Mouse (Mus musculus) c-Kit-negative CD71-positive TER-119-positive erythroid progenitor cells, embryonic 14.5 days (primary cell): ENCODE results near the gene St6galnac3.

Experiments used
- DNase-seq: peaks from one replicate; pipeline ENCODE4 v3.0.0-alpha.2; 2013; ENCODE audit warnings: low read depth, low spot score

The St6galnac3 gene

GRCm38 (mm10) chr3:153652850-153653249 lies 72.1 kb downstream of the St6galnac3 start:
- DNase-seq, result no peak

GRCm38 (mm10) chr3:153648713-153649112 lies 76.3 kb downstream of the St6galnac3 start:
- DNase-seq, result no peak

GRCm38 (mm10) chr3:153645803-153646202 lies 79.2 kb downstream of the St6galnac3 start:
- DNase-seq, result no peak

GRCm38 (mm10) chr3:153643822-153644519 lies 81.0 kb downstream of the St6galnac3 start:
- no peak for DNase-seq

GRCm38 (mm10) chr3:153642826-153643225 lies 82.1 kb downstream of the St6galnac3 start:
- no peak for DNase-seq

GRCm38 (mm10) chr3:153641805-153642204 lies 83.2 kb downstream of the St6galnac3 start:
- no peak for DNase-seq

GRCm38 (mm10) chr3:153637336-153637735 lies 87.6 kb downstream of the St6galnac3 start:
- DNase-seq, result no peak

GRCm38 (mm10) chr3:153636804-153637153 lies 88.2 kb downstream of the St6galnac3 start:
- DNase-seq, result no peak

- DNase-seq, result no peak
Measured at GRCm38 (mm10) chr3:153636094-153636803, 88.7 kb downstream of the St6galnac3 start.

- DNase-seq, result no peak
Measured at GRCm38 (mm10) chr3:153631988-153632672, 92.8 kb downstream of the St6galnac3 start.

- no peak for DNase-seq
Measured at GRCm38 (mm10) chr3:153626237-153626636, 98.7 kb downstream of the St6galnac3 start.

- no peak for DNase-seq
Measured at GRCm38 (mm10) chr3:153618976-153619375, 106.0 kb downstream of the St6galnac3 start.

GRCm38 (mm10) chr3:153616849-153617248 lies 108.1 kb downstream of the St6galnac3 start:
- no peak for DNase-seq

GRCm38 (mm10) chr3:153610239-153610638 lies 114.7 kb downstream of the St6galnac3 start:
- DNase-seq, result no peak

- no peak for DNase-seq
Measured at GRCm38 (mm10) chr3:153606331-153606730, 118.6 kb downstream of the St6galnac3 start.

GRCm38 (mm10) chr3:153605767-153606098 lies 119.2 kb downstream of the St6galnac3 start:
- DNase-seq, result no peak

GRCm38 (mm10) chr3:153605089-153605766 lies 119.7 kb downstream of the St6galnac3 start:
- no peak for DNase-seq

- no peak for DNase-seq
Measured at GRCm38 (mm10) chr3:153599179-153599578, 125.8 kb downstream of the St6galnac3 start.

GRCm38 (mm10) chr3:153598631-153599030 lies 126.3 kb downstream of the St6galnac3 start:
- DNase-seq, result no peak

- no peak for DNase-seq
Measured at GRCm38 (mm10) chr3:153594531-153594930, 130.4 kb downstream of the St6galnac3 start.

GRCm38 (mm10) chr3:153593978-153594377 lies 131.0 kb downstream of the St6galnac3 start:
- no peak for DNase-seq

GRCm38 (mm10) chr3:153593103-153593502 lies 131.9 kb downstream of the St6galnac3 start:
- no peak for DNase-seq
